Mouse (Mus musculus) stomach, embryonic 16.5 days (tissue): Measurements from ENCODE around the gene Gm21985. TPM values are rescaled to one million over a fixed set of nuclear protein-coding genes. Genes with fewer than 3 reads are reported as not detected.
"Not testable (repeated sequence)": the region's sequence is repeated elsewhere in the genome, so short reads cannot be mapped to it uniquely, and the experiment has no call there.

Experiments
- ATAC-seq: fragments of 200-750 bp; cut with Nextera tagmentation; 2 replicates; pipeline ENCODE4 v1.8.0; 2017; ENCODE audit warnings: moderate number of reproducible peaks, moderate TSS enrichment; ENCODE audit not compliant: insufficient read depth, low FRiP score
- H3K27ac ChIP-seq: fragments of 300-500 bp; sonication (generic); 2 replicates; pipeline ENCODE4 v1.5.1; 2014; ENCODE audit warnings: low read length
- H3K27me3 ChIP-seq: fragments of 300-500 bp; sonication (generic); 2 replicates; pipeline ENCODE4 v1.6.1; 2014; ENCODE audit warnings: low read length, control low read depth, mixed read lengths; ENCODE audit not compliant: control insufficient read depth, insufficient read depth
- H3K36me3 ChIP-seq: fragments of 300-500 bp; sonication (generic); 2 replicates; pipeline ENCODE4 v1.6.1; 2014; ENCODE audit warnings: low read length; ENCODE audit not compliant: control insufficient read depth, insufficient read depth
- H3K4me1 ChIP-seq: fragments of 300-500 bp; sonication (generic); 2 replicates; pipeline ENCODE4 v1.6.1; 2014; ENCODE audit warnings: low read length, control low read depth, mixed read lengths; ENCODE audit not compliant: control insufficient read depth, insufficient read depth
- H3K4me2 ChIP-seq: fragments of 300-500 bp; sonication (generic); 2 replicates; pipeline ENCODE4 v1.6.1; 2014; ENCODE audit warnings: low read depth, low read length, mixed read lengths
- H3K4me3 ChIP-seq: fragments of 300-500 bp; sonication (generic); replicated peaks from 2 replicates; pipeline ENCODE4 v1.5.1; 2014; ENCODE audit warnings: mild to moderate bottlenecking, low read length
- H3K9ac ChIP-seq: fragments of 300-500 bp; sonication (generic); 2 replicates; pipeline ENCODE4 v1.6.1; 2014; ENCODE audit warnings: low read length
- H3K9me3 ChIP-seq: fragments of 300-500 bp; sonication (generic); replicated peaks from 2 replicates; pipeline ENCODE4 v1.6.1; 2016; ENCODE audit warnings: low read length, control low read depth; ENCODE audit not compliant: control insufficient read depth
- WGBS: fragments of 180-500 bp; shearing (Covaris S2); extraction: QIAGEN DNeasy Blood & Tissue Kit; methylation state at CpG from one replicate; pipeline ENCODE4 v1.1.7; 2014; 5-methylcytosine and 5-hydroxymethylcytosine counted together
- polyA plus RNA-seq: library from polyadenylated mRNA; unstranded; fragments of >200 nt; fragmentation: Nextera tagmentation; extraction: Ambion mirVana; gene quantifications from 2 replicates; pipeline ENCODE4 v1.2.1, GENCODE M21; 2015

Gm21985 gene
- polyA plus RNA-seq, 1 experiment from 2014 or later, result not detected

DNA sequence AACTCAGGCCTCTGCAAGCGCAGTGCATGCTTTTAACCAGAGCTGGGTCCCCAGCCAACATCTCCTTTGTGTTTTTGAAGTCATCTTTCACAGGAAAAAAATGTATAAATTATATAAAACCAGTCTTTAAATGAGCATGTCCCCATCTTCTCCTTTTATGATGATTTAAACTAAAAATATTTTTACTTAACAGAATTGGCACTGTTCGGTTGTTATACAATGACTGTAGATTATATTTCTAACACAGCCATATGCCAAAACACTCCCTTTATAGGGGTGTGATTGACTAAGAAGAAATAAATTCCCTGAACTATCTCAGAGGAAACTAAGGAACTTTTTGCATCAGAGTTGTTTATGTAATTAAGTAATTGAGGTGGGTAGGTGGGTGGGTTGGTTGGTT, 166.4 kb downstream of the Gm21985 start:
- Histone ChIP-seq H3K4me2 (no peak overlapping the region), H3K4me1 (no peaks in the 10 kb centered on the region), H3K4me3 (no peak overlapping the region), H3K9me3 (no peaks in the 10 kb centered on the region), H3K9ac (no peak overlapping the region), H3K36me3 (no peaks in the 10 kb centered on the region), H3K27ac (no peak overlapping the region), H3K27me3 (no peaks in the 10 kb centered on the region)
- WGBS, result 88% methylated on average over 2 of the region's 2 CpGs
- ATAC-seq, result no peak

DNA sequence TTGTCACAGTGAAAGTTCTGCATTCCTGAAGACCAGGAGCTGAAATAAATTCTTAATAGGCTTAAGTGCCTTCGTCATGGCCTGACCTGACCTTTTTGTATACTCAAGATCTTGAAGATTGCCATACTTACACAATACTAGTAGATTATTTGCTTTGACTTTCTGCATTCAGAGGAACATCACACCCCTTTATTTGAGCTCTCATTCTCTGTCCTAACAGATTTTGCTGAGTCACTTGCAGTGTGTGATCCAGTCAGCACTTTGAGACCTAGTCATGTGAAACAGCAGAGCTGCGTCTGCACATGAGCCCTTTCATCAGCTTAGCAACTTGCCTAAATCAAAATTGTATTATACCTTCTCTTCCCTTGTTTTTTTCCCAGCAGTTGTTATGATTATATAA, 167.2 kb downstream of the Gm21985 start:
- Histone ChIP-seq H3K9me3 (no peaks in the 10 kb centered on the region), H3K4me2 (no peak overlapping the region), H3K27me3 (no peaks in the 10 kb centered on the region), H3K36me3 (no peaks in the 10 kb centered on the region), H3K27ac (no peak overlapping the region), H3K4me1 (no peaks in the 10 kb centered on the region), H3K9ac (no peak overlapping the region), H3K4me3 (no peak overlapping the region)
- ATAC-seq, result no peak
- WGBS, result 54% methylated on average over 2 of the region's 2 CpGs

- H3K4me3 ChIP-seq, result no peak overlapping the region
- H3K27ac ChIP-seq, result no peak overlapping the region
- WGBS, result 73% methylated on average over 4 of the region's 4 CpGs
- H3K27me3 ChIP-seq, result no peaks in the 10 kb centered on the region
- no peaks in the 10 kb centered on the region for H3K4me1 ChIP-seq
- no peak overlapping the region for H3K4me2 ChIP-seq
- H3K9me3 ChIP-seq, result no peaks in the 10 kb centered on the region
- no peaks in the 10 kb centered on the region for H3K36me3 ChIP-seq
- H3K9ac ChIP-seq, result no peak overlapping the region
- ATAC-seq, result no peak
Measured at GRCm38 (mm10) chr2:112436292-112436691, 170.2 kb downstream of the Gm21985 start.

- 86% methylated on average over 2 of the region's 2 CpGs for WGBS
- H3K9ac ChIP-seq, result no peak overlapping the region
- no peak for ATAC-seq
Measured at GRCm38 (mm10) chr2:112437589-112437988, 171.5 kb downstream of the Gm21985 start.

DNA sequence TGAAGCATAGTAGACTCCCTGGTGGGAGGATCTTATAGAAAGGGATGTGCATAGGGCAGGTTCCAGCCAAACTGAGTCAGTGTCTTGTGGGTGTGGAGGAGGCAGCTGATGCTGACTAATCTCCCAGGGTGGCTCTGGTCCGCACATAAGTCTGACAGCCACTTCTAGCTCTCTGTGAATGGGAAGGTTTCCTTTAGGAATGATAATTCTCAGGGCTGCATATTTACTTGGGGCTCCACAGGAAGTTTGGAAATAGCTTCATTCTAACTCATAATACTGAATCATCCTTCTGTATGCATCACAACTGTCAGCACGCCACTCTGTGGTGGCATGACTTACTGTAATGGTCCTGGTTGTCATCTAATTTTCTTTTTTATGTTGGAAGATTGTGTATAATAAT, 177.4 kb downstream of the Gm21985 start:
- Histone ChIP-seq H3K27me3 (no peaks in the 10 kb centered on the region), H3K4me1 (no peaks in the 10 kb centered on the region), H3K4me3 (no peak overlapping the region), H3K9me3 (no peaks in the 10 kb centered on the region), H3K36me3 (no peaks in the 10 kb centered on the region), H3K4me2 (no peak overlapping the region), H3K9ac (no peak overlapping the region), H3K27ac (no peak overlapping the region)
- WGBS, result 70% methylated on average over 2 of the region's 2 CpGs
- no peak for ATAC-seq

More at GRCm38 (mm10) chr2:112437589-112437988, 171.5 kb downstream of the Gm21985 start:
- Histone ChIP-seq H3K9me3 (no peaks in the 10 kb centered on the region), H3K4me2 (no peak overlapping the region), H3K36me3 (no peaks in the 10 kb centered on the region), H3K27me3 (no peaks in the 10 kb centered on the region), H3K4me3 (no peak overlapping the region), H3K4me1 (no peaks in the 10 kb centered on the region), H3K27ac (no peak overlapping the region)

- H3K27me3 ChIP-seq, result no peaks in the 10 kb centered on the region
- no peaks in the 10 kb centered on the region for H3K36me3 ChIP-seq
- H3K4me3 ChIP-seq, result no peak overlapping the region
- H3K9me3 ChIP-seq, result no peaks in the 10 kb centered on the region
- no peak overlapping the region for H3K4me2 ChIP-seq
- no peak overlapping the region for H3K27ac ChIP-seq
- H3K4me1 ChIP-seq, result no peaks in the 10 kb centered on the region
- no peak for ATAC-seq
- H3K9ac ChIP-seq, result no peak overlapping the region
Measured at GRCm38 (mm10) chr2:112445511-112445910, 179.4 kb downstream of the Gm21985 start.

GRCm38 (mm10) chr2:112448046-112448445, 181.9 kb downstream of the Gm21985 start:
- WGBS, result 71% methylated on average over 4 of the region's 4 CpGs
- H3K9ac ChIP-seq, H3K27me3 ChIP-seq, H3K4me3 ChIP-seq, H3K4me1 ChIP-seq, ATAC-seq, H3K4me2 ChIP-seq, H3K9me3 ChIP-seq, H3K27ac ChIP-seq, H3K36me3 ChIP-seq: not testable (repeated sequence)

DNA sequence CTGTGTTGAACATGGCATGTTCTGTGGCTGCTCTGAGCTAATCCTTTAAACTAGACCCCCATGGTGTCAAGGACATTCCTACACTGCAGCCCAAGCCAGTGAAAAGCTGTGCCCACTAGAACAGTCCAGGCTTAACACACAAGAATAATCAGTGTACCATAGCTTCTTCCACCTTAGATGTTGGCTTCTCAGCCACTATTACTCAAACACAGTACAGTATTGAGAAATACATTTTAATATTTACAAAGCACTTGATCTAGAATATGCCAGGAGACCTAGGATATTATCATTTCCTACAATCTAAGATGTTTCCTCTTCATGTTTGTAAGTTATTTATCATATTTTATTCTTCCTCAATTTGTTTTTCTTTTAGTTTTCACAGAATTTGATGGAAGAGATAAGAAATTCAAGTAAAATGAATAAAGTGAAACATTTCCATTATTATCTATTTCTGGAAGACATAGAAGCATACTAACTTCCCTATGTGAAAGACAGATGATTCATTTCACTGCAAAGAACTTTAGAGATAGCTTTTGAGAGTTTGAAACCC, 182.5 kb downstream of the Gm21985 start:
- no peak overlapping the region for H3K4me3 ChIP-seq
- H3K27ac ChIP-seq, result no peak overlapping the region
- no peaks in the 10 kb centered on the region for H3K27me3 ChIP-seq
- H3K4me2 ChIP-seq, result no peak overlapping the region
- no peaks in the 10 kb centered on the region for H3K9me3 ChIP-seq
- no peaks in the 10 kb centered on the region for H3K36me3 ChIP-seq
- no peak overlapping the region for H3K9ac ChIP-seq
- H3K4me1 ChIP-seq, result no peaks in the 10 kb centered on the region
- ATAC-seq, result no peak

GRCm38 (mm10) chr2:112449597-112450296, 183.6 kb downstream of the Gm21985 start:
- Histone ChIP-seq H3K4me2 (no peak overlapping the region), H3K4me1 (no peaks in the 10 kb centered on the region), H3K36me3 (no peaks in the 10 kb centered on the region), H3K9ac (no peak overlapping the region), H3K27me3 (no peaks in the 10 kb centered on the region), H3K4me3 (no peak overlapping the region), H3K9me3 (no peaks in the 10 kb centered on the region), H3K27ac (no peak overlapping the region)
- ATAC-seq, result no peak
- 33% methylated on average over 4 of the region's 4 CpGs for WGBS
